Mouse (Mus musculus) G1E (cell line): ENCODE measurements around the gene Cldn16.

ENCODE experiments used
- CTCF ChIP-seq: IDR thresholded peaks from 2 replicates; pipeline ENCODE4 v1.5.1; 2012; ENCODE audit warnings: low read depth, low read length, inconsistent platforms, mixed read lengths
- TAL1 ChIP-seq: conservative IDR thresholded peaks from 2 replicates; pipeline ENCODE4 v1.6.1; 2012; ENCODE audit warnings: low read depth, low read length, inconsistent platforms, mixed read lengths

GRCm38 (mm10) chr16:26454163-26454562, 8.8 kb upstream of the Cldn16 start:
- TF ChIP-seq CTCF: no peak
- TF ChIP-seq TAL1: no peak
